Mouse (Mus musculus) G1E (cell line): ENCODE results near the gene Efna4.

ENCODE experiments used
- CTCF ChIP-seq: IDR thresholded peaks from 2 replicates; pipeline ENCODE4 v1.5.1; 2012; ENCODE audit warnings: low read depth, low read length, inconsistent platforms, mixed read lengths
- GATA1 ChIP-seq: IDR thresholded peaks from 2 replicates; pipeline ENCODE4 v1.6.1; 2012; ENCODE audit warnings: borderline replicate concordance, low read length, inconsistent platforms, mixed read lengths
- POLR2AphosphoS5 ChIP-seq: IDR thresholded peaks from 2 replicates; pipeline ENCODE4 v1.6.1; 2012; ENCODE audit warnings: low read depth, low read length, inconsistent platforms; ENCODE audit not compliant: insufficient replicate concordance
- TAL1 ChIP-seq: conservative IDR thresholded peaks from 2 replicates; pipeline ENCODE4 v1.6.1; 2012; ENCODE audit warnings: low read depth, low read length, inconsistent platforms, mixed read lengths

DNA sequence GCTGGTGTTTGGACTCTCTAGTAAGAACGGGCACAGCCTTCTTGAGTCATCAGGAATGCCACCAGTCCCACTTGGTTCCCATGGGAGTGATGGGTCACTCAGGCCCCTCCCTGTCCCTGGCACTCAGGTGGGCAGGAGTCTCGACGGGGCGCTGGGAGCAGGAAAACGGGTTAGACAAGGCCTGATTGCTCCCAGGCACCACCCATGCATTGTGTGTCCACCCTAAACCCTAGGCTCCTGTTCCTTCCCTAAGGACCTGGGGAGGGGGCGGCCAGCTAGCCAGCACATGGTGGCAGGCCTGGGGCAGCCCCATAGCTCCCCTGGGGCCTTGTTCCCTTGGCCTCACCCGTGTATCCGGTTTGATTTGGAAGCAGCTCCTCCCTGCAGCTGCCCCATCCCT lies 19.5 kb downstream of the Efna4 start:
- TF ChIP-seq CTCF (no peak), POLR2AphosphoS5 (no peak), GATA1 (no peak), TAL1 (no peak)
